21 mouse cellular contexts compared by ENCODE assay signal in the genomic region with DNA sequence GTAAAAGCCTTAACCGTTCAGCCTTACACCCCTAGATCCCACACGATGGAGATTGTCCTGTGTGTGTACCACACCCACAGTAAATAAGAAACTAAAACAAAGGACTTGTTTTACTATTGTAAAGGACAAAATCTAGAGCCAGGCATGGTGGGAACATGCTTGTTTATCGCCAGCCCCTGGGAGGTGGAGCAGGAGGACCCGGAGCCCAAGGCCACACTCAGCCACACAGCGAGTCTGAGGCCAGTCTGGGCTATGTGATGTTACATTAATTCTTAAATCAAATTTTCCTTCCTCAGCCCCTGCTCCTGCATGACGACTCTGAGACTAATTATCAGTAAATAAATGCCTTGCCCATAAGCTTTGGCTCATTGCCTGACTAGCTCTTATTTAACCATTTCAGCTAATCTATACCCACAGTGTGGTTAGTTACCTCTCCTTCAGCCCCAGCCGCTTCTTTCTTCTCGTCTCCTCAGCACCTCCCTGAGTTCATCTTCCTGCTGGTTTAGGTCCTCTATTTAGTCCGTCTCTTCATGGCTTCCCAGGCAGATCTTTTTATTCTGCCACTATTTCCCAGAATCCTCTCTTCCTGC.
DNase-seq lines count a peak whose midpoint lies in the region; ATAC-seq and TF ChIP-seq lines count a peak whose summit lies in the region.
"Had no signal": no experiment of that assay in that cellular context is flagged by ENCODE, and none has a peak within 500 bp of the region (broad histone marks: within the 10 kb centered on the region; RNA-seq: fewer than 3 reads in every experiment).

No protein-coding gene starts in this region.

- no peaks in the 10 kb centered on the region for H3K9me3 ChIP-seq in liver, embryonic 12.5 days (replicated peaks)
- no peaks in the 10 kb centered on the region for H3K9me3 ChIP-seq in liver, postnatal 0 days (ENCODE audit: low read length)
- H3K9me3 ChIP-seq: embryonic facial prominence, embryonic 10.5 days; G1E; heart, embryonic 10.5 days; limb, embryonic 13.5 days had no signal

- peak overlapping the region; percentile 30; the same call in 1 of the 2 replicates for H3K27ac ChIP-seq in liver, embryonic 12.5 days
- peak overlapping the region; percentile 12; the same call in 1 of the 2 replicates for H3K27ac ChIP-seq in liver, postnatal 0 days (ENCODE audit: low read depth)
- H3K27ac ChIP-seq: embryonic facial prominence, embryonic 10.5 days; heart, embryonic 10.5 days; hindbrain, embryonic 14.5 days; limb, embryonic 13.5 days; macrophage had no signal

- H3K4me2 ChIP-seq in liver, embryonic 12.5 days = no peak overlapping the region
- no peak overlapping the region for H3K4me2 ChIP-seq in liver, postnatal 0 days (ENCODE audit: low read depth, low read length)
- H3K4me2 ChIP-seq: hindbrain, embryonic 14.5 days; limb, embryonic 13.5 days; midbrain, embryonic 11.5 days had no signal

- no peak for ATAC-seq in liver, embryonic 12.5 days
- peak; percentile 18 for ATAC-seq in liver, postnatal 0 days
- ATAC-seq: forebrain, postnatal 0 days; inflammation-experienced regulatory T-cells, adult 6 months; lung, postnatal 0 days had no signal

- DNase-seq in liver = no peak
- peak; percentile 11 for DNase-seq in thymus, postnatal 25 days
- DNase-seq in thymus, postnatal 10 days (ENCODE audit: low spot score in 2 of 2) = no peak
- DNase-seq in liver, postnatal 0 days = no peak
- no peak for DNase-seq in urinary bladder, adult 18-20 months (ENCODE audit: low spot score in 2 of 2)
- DNase-seq in layer of hippocampus, postnatal 25 days (ENCODE audit: extremely low spot score in 1 of 2, low spot score in 1 of 2) = no peak
- DNase-seq: cerebellum, adult 8-10 months; forebrain, postnatal 0 days; heart, postnatal 4 days; kidney, adult 18-20 months; kidney, postnatal 4 days had no signal

- no peak for TF ChIP-seq CTCF in liver, postnatal 0 days (IDR thresholded peaks at IDR 0.05; ENCODE audit: low read depth)

- peaks cover 48% of the 10 kb centered on the region for H3K4me1 ChIP-seq in liver, embryonic 12.5 days
- H3K4me1 ChIP-seq in liver, postnatal 0 days (ENCODE audit: insufficient read depth) = no peaks in the 10 kb centered on the region
- H3K4me1 ChIP-seq: heart, embryonic 10.5 days had no signal

- no peak overlapping the region for H3K4me3 ChIP-seq in liver, embryonic 12.5 days
- H3K4me3 ChIP-seq in liver, postnatal 0 days (ENCODE audit: low read depth, low read length) = no peak overlapping the region
- H3K4me3 ChIP-seq: embryonic facial prominence, embryonic 10.5 days; heart, embryonic 10.5 days; limb, embryonic 13.5 days had no signal

- H3K36me3 ChIP-seq in liver, embryonic 12.5 days = peaks cover 57% of the 10 kb centered on the region
- peaks cover 10% of the 10 kb centered on the region; the same call in 1 of the 2 replicates for H3K36me3 ChIP-seq in liver, postnatal 0 days (replicated peaks; ENCODE audit: insufficient read depth, low read length)

- H3K9ac ChIP-seq in liver, embryonic 12.5 days = no peak overlapping the region
- no peak overlapping the region for H3K9ac ChIP-seq in liver, postnatal 0 days (replicated peaks)
- H3K9ac ChIP-seq: forebrain, postnatal 0 days; hindbrain, embryonic 14.5 days; limb, embryonic 13.5 days had no signal

- WGBS in liver, embryonic 12.5 days (ENCODE audit: insufficient replicate concordance) = 71% methylated on average over 9 of the region's 9 CpGs
- 63% methylated on average over 9 of the region's 9 CpGs for WGBS in liver, postnatal 0 days (ENCODE audit: insufficient replicate concordance)

- no peaks in the 10 kb centered on the region for H3K27me3 ChIP-seq in liver, embryonic 12.5 days (replicated peaks)
- no peaks in the 10 kb centered on the region for H3K27me3 ChIP-seq in liver, postnatal 0 days (ENCODE audit: insufficient read depth, low read length)
- H3K27me3 ChIP-seq: limb, embryonic 13.5 days had no signal

- 0 out of 2 replicates have a peak, but pooled peaks have one; percentile 32 for TF ChIP-seq EP300 in liver, postnatal 0 days (IDR thresholded peaks at IDR 0.05; ENCODE audit: low read depth)
